Mouse (Mus musculus) erythroblast, embryonic 14.5 days (primary cell): ENCODE data around the gene Efhd2.

Experiments used
- GATA1 ChIP-seq: IDR thresholded peaks from 2 replicates; pipeline ENCODE4 v1.6.1; 2012; ENCODE audit warnings: low read length, inconsistent platforms, mixed read lengths
- TAL1 ChIP-seq: IDR thresholded peaks from 3 replicates; pipeline ENCODE4 v1.6.1; 2012; ENCODE audit warnings: low read length, inconsistent platforms, mixed read lengths

DNA sequence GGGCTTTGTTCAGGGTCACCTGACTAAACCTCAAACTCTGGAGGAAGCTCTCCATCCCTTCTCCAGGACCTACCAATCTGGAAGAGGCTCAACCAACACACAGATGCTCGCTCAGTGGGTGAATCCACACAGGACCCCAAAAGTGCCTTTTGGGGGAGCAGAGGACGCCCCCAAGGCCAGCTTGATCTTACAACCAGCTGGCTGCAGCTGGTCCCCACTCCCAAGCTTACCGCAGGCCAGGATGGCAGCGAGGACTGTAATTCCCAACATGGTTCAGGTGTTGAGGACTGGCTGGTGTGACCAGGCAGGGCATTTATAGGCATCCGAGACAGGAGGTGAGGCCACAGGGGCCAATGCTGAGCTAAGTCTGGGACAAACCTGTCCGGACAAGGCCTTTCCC lies 28.7 kb downstream of the Efhd2 start, which contains the start of gene Ctrc:
- TF ChIP-seq GATA1 (no peak), TAL1 (no peak)
